Mouse (Mus musculus): ENCODE measurements around the gene Atxn1.

GRCm38 (mm10) chr13:45642913-45643312 lies 321.9 kb downstream of the Atxn1 start:
- TF ChIP-seq CTCF (IDR thresholded peaks at IDR 0.05 in 2 of 3, conservative IDR thresholded peaks at IDR 0.05 in 1 of 3; ENCODE audit: control insufficient read depth in 1 of 3, insufficient read depth in 1 of 3, low read depth in 2 of 3, low read length in 3 of 3, poor library complexity in 1 of 3, severe bottlenecking in 1 of 3) (no peak), ZNF384 (IDR thresholded peaks at IDR 0.05; ENCODE audit: low read depth, low read length) (no peak), POLR2A (IDR thresholded peaks at IDR 0.05; ENCODE audit: control insufficient read depth in 1 of 2, insufficient read depth in 1 of 2, low read depth in 1 of 2, low read length in 2 of 2, poor library complexity in 1 of 2) (no peak), JUND (IDR thresholded peaks at IDR 0.05; ENCODE audit: low read depth, low read length) (no peak), E2F4 (IDR thresholded peaks at IDR 0.05; ENCODE audit: borderline replicate concordance, low read depth, low read length) (no peak), EP300 (IDR thresholded peaks at IDR 0.05; ENCODE audit: low read depth in 1 of 2, low read length in 2 of 2) (no peak), TCF12 (IDR thresholded peaks at IDR 0.05; ENCODE audit: low read depth, low read length) (no peak), USF2 (IDR thresholded peaks at IDR 0.05; ENCODE audit: borderline replicate concordance in 1 of 2, insufficient read depth in 1 of 2, low read depth in 1 of 2, low read length in 2 of 2) (no peak), CHD2 (IDR thresholded peaks at IDR 0.05; ENCODE audit: low read length) (no peak), USF1 (IDR thresholded peaks at IDR 0.05; ENCODE audit: low read depth, low read length) (no peak), BHLHE40 (IDR thresholded peaks at IDR 0.05; ENCODE audit: borderline replicate concordance, low read depth, low read length) (no peak), MXI1 (IDR thresholded peaks at IDR 0.05; ENCODE audit: low read depth, low read length) (no peak), TAL1 (IDR thresholded peaks at IDR 0.05; ENCODE audit: low read length) (no peak)
